Mouse (Mus musculus) erythroid progenitor cell, adult 5-6 weeks (primary cell): ENCODE measurements around the gene Ergic1. TPM values are rescaled to one million over a fixed set of nuclear protein-coding genes. Genes with fewer than 3 reads are reported as not detected.

Experiments
- ATAC-seq: replicated peaks from 2 replicates; pipeline ENCODE4 v1.8.0; 2016; ENCODE audit warnings: moderate number of reproducible peaks, mild to moderate bottlenecking, moderate TSS enrichment, inconsistent platforms; ENCODE audit not compliant: poor library complexity, low FRiP score, severe bottlenecking
- total RNA-seq, 2 experiments: library from RNA; stranded (forward) in 1 of 2; stranded (reverse) in 1 of 2; fragments of 150-400 nt in 1 of 2; fragments of 186-747, 209-891 nt in 1 of 2; gene quantifications; 2 replicates each; pipeline versions ENCODE4 v1.2.3 to v1.2.4; 2015 to 2017; ENCODE audit warnings: low replicate concordance in 2 of 2

The Ergic1 gene
- total RNA-seq, 2 experiments from 2014 or later: 3.9 to 6.7 TPM

DNA sequence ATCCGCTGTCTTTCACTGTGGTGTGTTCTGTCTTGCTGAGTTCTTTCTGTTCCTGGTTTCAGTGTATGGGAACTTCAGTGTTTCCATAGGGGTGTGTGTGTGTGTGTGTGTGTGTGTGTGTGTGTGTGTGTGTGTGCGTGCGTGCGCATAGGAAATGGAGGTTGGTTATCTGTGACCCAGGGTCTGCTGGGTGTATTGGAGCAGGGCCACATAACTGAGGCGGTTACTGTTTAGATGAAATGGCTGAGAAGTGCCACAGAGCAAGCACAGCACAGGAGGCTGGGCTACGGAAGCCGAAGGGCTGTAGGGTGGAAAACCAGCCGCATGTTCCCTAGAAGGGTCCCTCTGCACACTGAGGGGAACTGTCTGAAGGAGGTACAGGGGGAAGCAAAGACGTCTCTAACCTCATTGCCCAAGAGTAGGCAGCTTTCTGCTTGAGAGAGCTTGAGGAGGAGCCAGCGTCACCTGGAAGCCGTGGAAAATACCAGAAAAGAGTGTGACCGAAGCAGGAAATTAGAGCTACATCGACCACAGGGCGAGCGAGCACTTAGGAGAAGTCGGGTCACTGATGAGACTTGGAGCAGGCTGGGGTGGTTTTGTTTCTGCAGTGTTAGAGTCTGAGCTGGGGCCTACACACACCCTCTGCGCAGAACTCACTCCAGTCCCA lies 125.2 kb downstream of the Ergic1 start:
- ATAC-seq: no peak

DNA sequence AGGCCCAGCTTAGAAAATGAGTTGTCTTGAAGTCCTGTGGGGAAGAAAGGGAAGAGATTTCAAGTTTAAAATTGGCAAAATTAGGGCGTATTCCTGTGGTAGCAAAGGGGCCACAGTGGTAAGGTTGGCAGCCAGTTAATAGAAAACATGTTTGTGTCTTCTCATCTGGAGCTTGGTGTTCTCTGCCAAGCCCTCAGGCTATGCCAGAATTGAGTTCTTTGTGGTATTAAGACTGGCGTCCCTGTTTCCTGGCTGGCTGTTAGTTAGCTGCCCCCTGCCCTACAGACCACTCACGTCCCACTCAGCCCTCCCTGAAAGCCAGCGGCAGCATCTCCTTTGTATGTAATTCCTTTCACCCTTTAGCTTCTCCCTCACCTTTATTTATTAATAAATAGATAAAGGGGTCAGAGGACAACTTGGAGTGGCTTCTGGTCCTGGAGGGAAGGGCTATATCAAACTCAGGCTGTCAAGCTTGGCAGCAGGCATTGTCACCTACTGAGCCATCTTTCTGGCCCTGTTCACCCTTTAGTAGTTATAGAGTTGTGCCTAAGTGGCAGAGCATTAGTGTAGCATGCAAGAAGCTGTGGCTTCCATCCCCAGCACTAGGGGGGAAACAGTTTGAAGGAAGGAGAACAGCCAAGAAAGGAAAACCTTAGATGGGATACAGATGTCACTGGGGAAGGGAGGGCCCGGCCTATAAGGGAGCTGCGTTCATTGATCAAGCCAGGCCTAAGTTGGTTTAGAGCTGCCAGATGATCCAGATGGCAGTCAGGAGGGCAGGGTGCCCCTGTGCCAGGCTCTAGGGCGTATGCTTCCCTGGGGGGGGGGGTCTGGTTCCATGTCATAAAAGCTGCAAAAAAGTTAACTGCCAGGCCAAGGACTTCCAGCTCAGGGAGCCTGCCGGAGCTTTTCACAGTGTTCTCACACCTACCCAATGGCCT lies 127.8 kb downstream of the Ergic1 start:
- no peak for ATAC-seq

GRCm38 (mm10) chr17:26689810-26690209 lies 128.5 kb downstream of the Ergic1 start:
- ATAC-seq: no peak

- ATAC-seq: no peak
Observed at GRCm38 (mm10) chr17:26690236-26690635, 128.9 kb downstream of the Ergic1 start.

DNA sequence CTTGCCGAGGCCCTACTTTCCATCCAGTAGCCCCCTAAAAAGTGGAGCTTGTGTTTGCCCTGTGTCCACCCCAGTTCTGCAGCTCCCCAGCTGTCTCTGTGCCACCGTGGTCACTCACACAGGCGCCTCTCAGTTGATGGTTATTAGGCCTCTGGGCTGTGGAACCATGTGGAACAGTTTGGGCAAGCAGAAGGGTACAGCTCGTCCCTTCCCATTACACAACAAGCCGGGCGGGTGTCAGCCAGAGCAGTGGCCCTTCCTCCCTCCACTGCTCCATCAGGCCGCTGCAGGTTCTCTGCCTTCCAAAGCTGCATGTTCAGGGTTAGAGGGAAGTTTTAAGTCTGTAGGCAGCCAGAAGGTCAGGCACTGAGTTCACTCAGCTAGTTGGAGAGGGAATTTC lies 129.8 kb downstream of the Ergic1 start:
- no peak for ATAC-seq

DNA sequence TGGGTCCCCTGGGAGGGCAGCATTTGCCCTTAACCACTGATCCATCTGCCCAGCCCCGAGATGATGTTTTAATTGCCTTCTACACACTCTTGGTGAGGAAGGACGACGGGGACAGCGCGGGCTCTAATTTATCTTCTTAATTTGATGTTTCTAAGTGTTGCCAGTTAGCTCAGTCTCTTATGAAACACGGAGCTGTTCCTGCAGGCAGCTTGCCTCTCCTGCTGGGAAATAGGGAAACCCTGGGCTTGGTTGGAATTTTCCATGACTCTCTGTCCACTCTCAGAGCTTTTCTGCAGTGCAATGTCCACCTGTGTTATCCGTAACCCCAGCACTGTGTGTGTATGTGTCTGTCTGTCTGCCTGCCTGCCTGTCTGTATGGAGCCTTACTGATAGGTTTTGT lies 132.1 kb downstream of the Ergic1 start:
- no peak for ATAC-seq

- no peak for ATAC-seq
Observed at GRCm38 (mm10) chr17:26694171-26694570, 132.9 kb downstream of the Ergic1 start.

GRCm38 (mm10) chr17:26695193-26695592 lies 133.9 kb downstream of the Ergic1 start:
- ATAC-seq: no peak

- ATAC-seq: peak; percentile 71; the same call in 1 of the 2 replicates
Observed at GRCm38 (mm10) chr17:26698846-26699245, 137.6 kb downstream of the Ergic1 start.

GRCm38 (mm10) chr17:26699819-26700616 lies 138.7 kb downstream of the Ergic1 start:
- no peak for ATAC-seq

- ATAC-seq: no peak
Observed at GRCm38 (mm10) chr17:26701565-26701964, 140.3 kb downstream of the Ergic1 start.

GRCm38 (mm10) chr17:26702621-26703020 lies 141.3 kb downstream of the Ergic1 start:
- ATAC-seq: no peak

DNA sequence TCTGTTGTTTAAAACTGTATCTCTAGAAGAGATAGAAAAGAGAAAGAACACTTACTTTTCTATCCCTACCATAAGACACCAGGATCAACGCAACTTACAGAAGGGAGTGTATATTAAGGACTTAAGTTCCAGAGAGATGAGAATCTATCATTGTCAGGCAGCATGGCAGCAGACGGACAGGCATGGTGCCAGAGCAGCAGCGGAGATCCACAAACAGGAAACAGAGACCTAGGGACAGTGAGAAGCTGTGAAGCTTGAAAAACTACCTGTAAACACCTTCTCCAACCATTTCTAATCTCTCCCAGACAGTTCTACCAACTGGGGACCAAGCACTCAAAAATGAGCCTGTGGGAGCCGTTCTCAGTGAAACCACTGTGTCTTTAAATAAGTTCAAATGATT lies 142.4 kb downstream of the Ergic1 start:
- no peak for ATAC-seq

DNA sequence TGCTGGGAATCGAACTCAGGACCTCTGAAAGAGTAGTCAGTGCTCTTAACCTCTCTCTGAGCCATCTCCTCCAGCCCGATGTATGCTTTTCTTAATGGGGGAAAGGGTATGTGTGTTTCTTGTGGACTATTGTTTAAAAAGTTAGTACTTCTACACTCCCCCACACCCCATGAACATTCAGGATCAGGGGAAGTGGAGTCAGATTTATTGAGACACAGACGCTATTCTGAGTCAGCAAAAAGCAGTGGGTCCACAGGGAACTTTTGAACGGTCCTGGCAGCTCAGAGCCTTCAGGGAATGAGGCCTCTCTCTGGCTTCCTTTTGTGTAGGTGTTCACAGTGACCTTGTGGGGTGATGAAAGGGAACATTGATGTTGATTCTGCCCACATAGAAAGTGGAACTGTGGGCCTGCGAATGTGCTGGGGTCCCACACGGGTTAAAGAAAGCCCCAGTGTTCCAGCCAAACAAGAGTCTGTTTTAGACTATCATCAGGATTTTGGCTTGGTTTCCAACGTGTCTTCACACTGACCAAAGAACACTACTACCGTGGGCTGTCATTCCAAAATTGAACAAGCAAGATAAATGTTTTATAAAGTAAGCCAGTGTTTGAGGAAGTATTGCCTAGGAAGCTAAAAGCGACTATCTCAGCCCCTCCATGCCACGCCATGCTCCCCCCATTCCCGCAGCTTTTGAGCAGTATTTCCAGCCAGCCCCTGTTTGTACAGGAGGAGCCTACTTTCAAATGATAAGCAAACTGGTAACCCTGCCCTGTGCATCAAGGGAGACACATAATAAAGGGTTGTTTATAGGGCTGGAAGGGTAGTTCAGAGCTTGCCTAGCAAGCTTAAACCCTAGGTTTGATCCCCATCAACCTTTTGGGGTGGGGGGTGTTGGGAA lies 144.4 kb downstream of the Ergic1 start:
- ATAC-seq: no peak

Other genes with a start within 250 kb of the Ergic1 start
- gene Neurl1b, start 146.7 kb upstream of the Ergic1 start, total RNA-seq (2015; ENCODE audit: low replicate concordance): 0.72 and 2.5 TPM in 2 replicates
- 1.5 and 2.4 TPM in 2 replicates for gene Neurl1b, start 146.7 kb upstream of the Ergic1 start, total RNA-seq (2017; ENCODE audit: low replicate concordance)
- 156 and 175 TPM in 2 replicates for gene Dusp1, start 639 bp downstream of the Ergic1 start, total RNA-seq (2015; ENCODE audit: low replicate concordance)
- 20.0 and 35.4 TPM in 2 replicates for gene Dusp1, start 639 bp downstream of the Ergic1 start, total RNA-seq (2017; ENCODE audit: low replicate concordance)
- gene Atp6v0e, start 101.7 kb downstream of the Ergic1 start, total RNA-seq (2015; ENCODE audit: low replicate concordance): 77.1 and 104 TPM in 2 replicates
- gene Atp6v0e, start 101.7 kb downstream of the Ergic1 start, total RNA-seq (2017; ENCODE audit: low replicate concordance): 81.9 and 122 TPM in 2 replicates
- 9.6 and 17.7 TPM in 2 replicates for gene Crebrf, start 154.2 kb downstream of the Ergic1 start, total RNA-seq (2015; ENCODE audit: low replicate concordance)
- gene Crebrf, start 154.2 kb downstream of the Ergic1 start, total RNA-seq (2017; ENCODE audit: low replicate concordance): 10.4 and 25.2 TPM in 2 replicates
- gene Bnip1, start 219.6 kb downstream of the Ergic1 start, total RNA-seq (2015; ENCODE audit: low replicate concordance): 18.0 and 18.9 TPM in 2 replicates
- gene Bnip1, start 219.6 kb downstream of the Ergic1 start, total RNA-seq (2017; ENCODE audit: low replicate concordance): 13.9 and 16.8 TPM in 2 replicates